Mouse (Mus musculus) forebrain, postnatal 0 days (tissue): ENCODE measurements at regions not wholly inside any gene's neighbourhood (a gene's known extent, or its start where the extent isn't known, plus 50 kb on each side); places are given as distances from the start of the nearest gene placed in this dataset.
"Not testable (repeated sequence)": the region's sequence is repeated elsewhere in the genome, so short reads cannot be mapped to it uniquely, and the experiment has no call there.

Experiments
- ATAC-seq: fragments of 200-750 bp; cut with Nextera tagmentation; 2 replicates; pipeline ENCODE4 v1.8.0; 2017; ENCODE audit warnings: mild to moderate bottlenecking, moderate library complexity
- DNase-seq: peaks from one replicate; pipeline ENCODE4 v3.0.0-alpha.2; 2015
- H3K27ac ChIP-seq: fragments of 300-500 bp; sonication (generic); 2 replicates; pipeline ENCODE4 v1.5.1; 2014; ENCODE audit warnings: low read depth, mild to moderate bottlenecking, antibody characterized with exemption, low read length, moderate library complexity, mixed read lengths
- H3K27me3 ChIP-seq: fragments of 300-500 bp; sonication (generic); 2 replicates; pipeline ENCODE4 v1.6.1; 2014; ENCODE audit warnings: mild to moderate bottlenecking, low read length, mixed read lengths; ENCODE audit not compliant: insufficient read depth
- H3K36me3 ChIP-seq: fragments of 300-500 bp; sonication (generic); 2 replicates; pipeline ENCODE4 v1.6.1; 2014; ENCODE audit warnings: mild to moderate bottlenecking, moderate library complexity; ENCODE audit not compliant: insufficient read depth
- H3K4me1 ChIP-seq: fragments of 300-500 bp; sonication (generic); 2 replicates; pipeline ENCODE4 v1.6.1; 2014; ENCODE audit warnings: antibody characterized with exemption; ENCODE audit not compliant: insufficient read depth
- H3K4me2 ChIP-seq: fragments of 300-500 bp; sonication (generic); 2 replicates; pipeline ENCODE4 v1.6.1; 2014; ENCODE audit warnings: low read depth, mild to moderate bottlenecking, moderate library complexity
- H3K4me3 ChIP-seq: fragments of 300-500 bp; sonication (generic); 2 replicates; pipeline ENCODE4 v1.5.1; 2014; ENCODE audit warnings: low read depth, low read length, mixed read lengths
- H3K9ac ChIP-seq: fragments of 300-500 bp; sonication (generic); 2 replicates; pipeline ENCODE4 v1.6.1; 2014; ENCODE audit warnings: mild to moderate bottlenecking
- H3K9me3 ChIP-seq: fragments of 300-500 bp; sonication (generic); 2 replicates; pipeline ENCODE4 v1.6.1; 2016; ENCODE audit warnings: low read length
- CTCF ChIP-seq: sonication (generic); IDR thresholded peaks from 2 replicates; pipeline ENCODE4 v1.5.1; 2016; ENCODE audit warnings: antibody characterized with exemption, control low read depth, low read depth
- WGBS: fragments of 180-500 bp; shearing (Covaris S2); extraction: QIAGEN DNeasy Blood & Tissue Kit; methylation state at CpG from one replicate; pipeline ENCODE4 v1.1.7; 2014; 5-methylcytosine and 5-hydroxymethylcytosine counted together

DNA sequence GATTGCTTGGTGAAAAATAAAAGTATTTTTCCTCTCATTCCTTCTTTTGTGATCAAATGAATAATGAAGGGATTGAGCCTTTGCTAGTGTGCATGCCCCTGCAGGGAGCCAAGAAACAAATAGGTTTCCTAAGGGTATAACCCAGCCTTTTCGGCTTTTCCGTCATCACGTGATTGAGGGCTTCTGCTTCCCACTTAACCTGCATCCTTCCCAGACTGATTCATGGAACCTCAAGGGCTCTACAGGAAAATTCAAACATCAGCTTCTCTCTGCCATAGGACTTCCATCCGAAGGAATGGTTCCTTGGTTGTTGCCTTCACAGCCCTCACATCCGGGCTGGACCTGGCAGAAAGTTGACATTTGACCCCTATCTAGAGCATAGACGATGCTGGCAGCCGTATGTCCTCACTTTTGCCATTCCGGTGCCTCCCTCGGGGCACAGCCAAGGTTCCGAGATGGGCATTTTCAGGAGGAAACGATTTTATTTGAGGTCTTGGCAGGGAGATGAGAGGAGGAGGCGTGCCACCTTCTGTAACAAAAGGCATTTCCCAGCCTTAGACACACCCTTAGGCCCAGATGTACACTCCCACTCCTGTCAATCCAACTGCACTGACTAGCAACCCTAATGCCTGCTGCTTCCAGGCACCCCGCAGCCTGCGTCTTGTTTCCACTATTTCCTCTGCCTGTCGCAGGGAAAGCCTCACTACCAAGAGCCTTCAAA lies 112.2 kb upstream of the Adgrf1 start:
- H3K4me1 ChIP-seq = peaks cover 13% of the 10 kb centered on the region; the same call in 1 of the 2 replicates
- H3K27ac ChIP-seq = peak overlapping the region; percentile 89
- WGBS = 10% methylated on average over 15 of the region's 15 CpGs
- H3K36me3 ChIP-seq = no peaks in the 10 kb centered on the region
- no peaks in the 10 kb centered on the region for H3K9me3 ChIP-seq
- no peak for TF ChIP-seq CTCF
- H3K4me3 ChIP-seq = peak overlapping the region; percentile 38
- DNase-seq (peak; percentile 77), ATAC-seq (peak; percentile 99)
- peak overlapping the region; percentile 65 for H3K9ac ChIP-seq
- no peaks in the 10 kb centered on the region for H3K27me3 ChIP-seq
- peak overlapping the region; percentile 58 for H3K4me2 ChIP-seq

DNA sequence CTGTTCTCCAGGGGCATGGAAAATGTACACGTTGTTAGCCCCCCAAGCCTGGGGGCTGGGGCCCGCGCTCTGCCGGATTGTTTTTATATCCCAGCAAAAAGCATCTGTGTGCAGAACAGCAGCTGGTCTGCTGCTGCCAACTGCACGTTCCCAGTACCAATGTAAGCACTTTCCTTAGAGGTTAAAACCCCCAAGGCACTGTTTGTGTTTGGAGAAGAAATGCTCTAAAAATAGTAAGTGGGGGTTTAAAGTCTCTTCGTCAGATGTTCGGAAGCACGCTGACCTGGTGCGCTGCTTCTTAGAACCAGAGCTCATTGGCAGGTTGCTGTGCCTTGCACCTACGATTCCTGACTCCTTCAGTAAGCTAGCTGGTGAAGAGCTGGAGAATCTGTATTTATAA lies 111.4 kb upstream of the Adgrf1 start:
- H3K9me3 ChIP-seq = no peaks in the 10 kb centered on the region
- no peak overlapping the region for H3K4me3 ChIP-seq
- no peaks in the 10 kb centered on the region for H3K27me3 ChIP-seq
- peaks cover 13% of the 10 kb centered on the region; the same call in 1 of the 2 replicates for H3K4me1 ChIP-seq
- TF ChIP-seq CTCF = no peak
- H3K9ac ChIP-seq = peak overlapping the region; percentile 65; the same call in 1 of the 2 replicates
- ATAC-seq (peak; percentile 29), DNase-seq (peak; percentile 33)
- H3K4me2 ChIP-seq = peak overlapping the region; percentile 58
- WGBS = 32% methylated on average over 10 of the region's 10 CpGs
- H3K36me3 ChIP-seq = no peaks in the 10 kb centered on the region
- peak overlapping the region; percentile 89 for H3K27ac ChIP-seq

DNA sequence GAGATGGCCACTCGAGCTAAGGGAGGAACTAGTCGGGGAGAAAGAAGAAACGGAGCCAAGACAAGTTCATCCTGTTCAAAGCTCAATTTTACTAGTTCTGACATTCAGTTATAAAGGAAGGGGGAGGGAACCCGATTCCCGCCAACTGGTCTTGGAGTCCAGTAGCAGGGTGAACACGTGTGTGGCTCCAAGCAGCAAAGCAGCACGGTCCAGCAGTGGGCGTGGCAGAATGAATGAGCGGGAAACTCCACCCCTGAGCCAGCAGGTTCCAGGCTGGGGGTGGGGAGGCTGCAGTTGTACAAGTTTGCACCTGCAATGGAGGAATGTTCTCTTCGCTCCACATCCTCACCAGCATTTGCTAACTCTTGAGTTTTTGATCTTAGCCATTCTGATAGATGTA lies 108.8 kb upstream of the Adgrf1 start:
- H3K9me3 ChIP-seq, H3K4me3 ChIP-seq, DNase-seq, ATAC-seq, H3K9ac ChIP-seq, H3K27ac ChIP-seq, H3K36me3 ChIP-seq, H3K27me3 ChIP-seq, H3K4me2 ChIP-seq: not testable (repeated sequence)
- H3K4me1 ChIP-seq = peaks cover 13% of the 10 kb centered on the region; the same call in 1 of the 2 replicates
- 80% methylated on average over 8 of the region's 10 CpGs for WGBS

DNA sequence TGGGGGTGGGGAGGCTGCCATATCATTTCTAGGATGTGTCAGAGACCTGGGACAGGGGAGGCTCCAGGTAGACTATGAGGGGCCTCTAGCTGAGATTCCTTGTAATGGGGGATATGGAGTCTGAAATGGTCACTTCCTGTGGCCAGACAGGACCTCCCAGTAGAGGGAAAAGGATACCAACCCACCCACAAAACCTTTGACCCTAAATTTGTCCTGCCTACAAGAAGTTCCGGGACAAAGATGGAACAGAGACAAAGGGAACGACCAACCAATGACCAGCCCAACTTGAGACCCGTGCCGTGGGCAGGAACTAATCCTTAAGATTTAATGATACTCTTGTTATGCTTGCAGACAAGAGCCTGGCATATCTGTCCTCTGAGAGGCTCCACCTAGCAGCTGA lies 107.0 kb upstream of the Adgrf1 start:
- Histone ChIP-seq H3K4me2 (no peak overlapping the region), H3K27ac (no peak overlapping the region), H3K9me3 (no peaks in the 10 kb centered on the region), H3K4me3 (no peak overlapping the region), H3K27me3 (no peaks in the 10 kb centered on the region), H3K36me3 (no peaks in the 10 kb centered on the region), H3K4me1 (peaks cover 7% of the 10 kb centered on the region; the same call in 1 of the 2 replicates), H3K9ac (no peak overlapping the region)
- DNase-seq = no peak
- 93% methylated on average over 4 of the region's 4 CpGs for WGBS
- TF ChIP-seq CTCF = no peak
- ATAC-seq = no peak

- no peaks in the 10 kb centered on the region for H3K4me1 ChIP-seq
- WGBS = 76% methylated on average over 4 of the region's 4 CpGs
- no peak overlapping the region for H3K9ac ChIP-seq
Measured at GRCm38 (mm10) chr17:43166091-43166490, 104.0 kb upstream of the Adgrf1 start.

DNA sequence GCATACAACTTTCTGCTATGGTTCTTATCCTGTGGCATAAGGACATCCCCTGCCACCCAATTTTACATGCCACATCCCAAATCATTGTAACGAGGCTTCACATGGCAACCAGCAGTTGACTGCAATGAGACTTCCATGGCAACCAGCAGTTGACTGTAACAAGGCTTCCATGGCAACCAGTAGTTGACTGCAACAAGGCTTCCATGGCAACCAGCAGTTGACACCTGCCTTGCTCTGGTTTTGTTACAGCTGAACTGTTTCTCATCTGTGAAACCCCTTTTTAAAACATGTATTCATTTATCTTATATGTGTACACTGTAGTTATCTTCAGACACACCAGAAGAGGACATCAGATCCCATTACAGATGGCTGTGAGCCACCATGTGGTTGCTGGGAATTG lies 100.7 kb upstream of the Adgrf1 start:
- Histone ChIP-seq H3K36me3 (no peaks in the 10 kb centered on the region), H3K9ac (no peak overlapping the region), H3K4me1 (no peaks in the 10 kb centered on the region), H3K4me3 (no peak overlapping the region), H3K27me3 (no peaks in the 10 kb centered on the region), H3K4me2 (no peak overlapping the region), H3K27ac (no peak overlapping the region), H3K9me3 (no peaks in the 10 kb centered on the region)
- TF ChIP-seq CTCF = no peak
- 41% methylated on average over 1 of the region's 1 CpGs for WGBS
- DNase-seq = peak; percentile 29
- ATAC-seq = peak; percentile 75

More at GRCm38 (mm10) chr17:43166091-43166490, 104.0 kb upstream of the Adgrf1 start:
- DNase-seq (no peak), ATAC-seq (no peak)
- TF ChIP-seq CTCF = no peak
- Histone ChIP-seq H3K36me3 (no peaks in the 10 kb centered on the region), H3K4me3 (no peak overlapping the region), H3K9me3 (no peaks in the 10 kb centered on the region), H3K4me2 (no peak overlapping the region), H3K27ac (no peak overlapping the region), H3K27me3 (no peaks in the 10 kb centered on the region)

DNA sequence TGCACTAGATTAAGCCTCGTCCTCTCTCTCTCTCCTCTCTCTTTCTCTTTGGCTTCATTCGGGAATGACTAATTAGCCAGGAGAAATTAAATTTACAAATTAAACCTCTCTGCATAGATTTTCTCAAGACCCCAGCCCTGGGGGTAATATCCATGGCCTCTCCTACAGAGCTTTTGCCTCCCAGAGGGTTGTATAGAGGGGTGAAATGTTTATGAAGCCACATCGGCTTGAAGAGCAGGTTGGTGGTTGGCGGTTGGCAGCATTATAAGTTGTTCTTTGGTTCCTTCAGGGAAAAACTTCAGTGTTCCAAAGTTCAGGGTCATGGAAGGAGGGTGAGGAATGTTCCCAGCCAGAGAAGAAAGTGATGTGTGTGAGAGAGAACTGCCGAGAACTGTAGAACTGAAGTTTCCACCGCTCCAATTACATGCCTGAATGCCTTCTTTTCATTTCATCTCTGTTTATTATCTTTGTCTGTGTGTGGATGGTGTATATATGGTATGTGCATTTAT lies 97.4 kb upstream of the Adgrf1 start:
- Histone ChIP-seq H3K4me3 (no peak overlapping the region), H3K4me2 (no peak overlapping the region), H3K9ac (no peak overlapping the region), H3K36me3 (no peaks in the 10 kb centered on the region), H3K27ac (no peak overlapping the region), H3K9me3 (no peaks in the 10 kb centered on the region), H3K4me1 (no peaks in the 10 kb centered on the region), H3K27me3 (no peaks in the 10 kb centered on the region)
- DNase-seq (no peak), ATAC-seq (no peak)
- 41% methylated on average over 6 of the region's 6 CpGs for WGBS
- TF ChIP-seq CTCF = no peak
